Mouse (Mus musculus) urinary bladder, postnatal 36 days (tissue): Measurements from ENCODE around the gene Trim63.
A peak's percentile ranks its signal among the peaks of the same experiment; 100 is the strongest.
"Not testable (repeated sequence)": the region's sequence is repeated elsewhere in the genome, so short reads cannot be mapped to it uniquely, and the experiment has no call there.

ENCODE experiments used
- DNase-seq, 2 experiments: peaks; one replicate each; pipeline ENCODE4 v3.0.0; 2022; ENCODE audit warnings: low spot score in 2 of 2, mixed read lengths in 1 of 2

The Trim63 gene

DNA sequence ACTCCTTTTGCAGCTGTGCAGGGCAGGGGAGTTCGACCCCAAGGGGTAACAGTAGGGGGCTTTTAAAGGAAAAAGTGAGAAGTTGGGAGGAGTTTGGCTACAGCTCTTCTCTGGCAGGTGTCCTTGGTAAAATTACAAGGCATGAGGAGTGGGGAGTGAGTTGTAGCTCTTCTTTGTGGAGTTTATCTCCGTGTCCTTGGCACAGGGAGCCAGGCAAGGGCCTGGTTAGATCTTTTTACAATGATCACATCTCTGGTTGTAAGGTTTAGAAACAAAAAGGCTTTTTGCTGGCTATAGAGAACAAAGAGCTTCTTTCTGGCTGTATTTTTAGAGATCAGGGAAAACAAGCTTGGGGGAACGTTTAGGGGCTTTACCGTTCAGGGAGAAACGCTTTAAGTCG is 26.3 kb downstream of the Trim63 start:
- DNase-seq = not testable (repeated sequence)

DNA sequence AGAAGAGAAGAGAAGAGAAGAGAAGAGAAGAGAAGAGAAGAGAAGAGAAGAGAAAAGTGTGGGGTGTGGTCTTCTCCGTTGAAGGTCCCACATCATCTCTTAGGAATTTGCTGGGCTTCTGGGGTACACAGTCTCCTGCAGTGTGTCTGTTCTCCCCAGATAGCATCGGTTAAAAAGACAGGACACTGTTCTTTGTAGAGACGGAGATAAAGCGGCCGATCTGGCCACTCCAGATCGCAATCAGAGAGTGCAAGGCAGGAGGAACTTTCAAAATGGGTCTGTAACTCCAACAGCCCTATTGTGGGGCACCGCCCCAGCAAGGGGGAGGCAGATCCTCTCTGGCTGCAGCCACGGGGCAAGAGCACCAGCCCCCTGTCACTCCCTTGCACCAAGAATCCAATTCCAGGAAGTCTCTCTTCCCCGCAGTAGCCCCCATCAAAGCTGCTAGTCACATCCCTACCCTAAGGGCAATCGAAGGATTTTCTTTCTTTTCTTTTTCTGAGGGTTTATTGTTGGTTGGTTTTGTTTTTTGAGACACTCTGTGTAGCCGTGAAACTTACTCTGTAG is 27.4 kb downstream of the Trim63 start:
- DNase-seq = no peak

DNA sequence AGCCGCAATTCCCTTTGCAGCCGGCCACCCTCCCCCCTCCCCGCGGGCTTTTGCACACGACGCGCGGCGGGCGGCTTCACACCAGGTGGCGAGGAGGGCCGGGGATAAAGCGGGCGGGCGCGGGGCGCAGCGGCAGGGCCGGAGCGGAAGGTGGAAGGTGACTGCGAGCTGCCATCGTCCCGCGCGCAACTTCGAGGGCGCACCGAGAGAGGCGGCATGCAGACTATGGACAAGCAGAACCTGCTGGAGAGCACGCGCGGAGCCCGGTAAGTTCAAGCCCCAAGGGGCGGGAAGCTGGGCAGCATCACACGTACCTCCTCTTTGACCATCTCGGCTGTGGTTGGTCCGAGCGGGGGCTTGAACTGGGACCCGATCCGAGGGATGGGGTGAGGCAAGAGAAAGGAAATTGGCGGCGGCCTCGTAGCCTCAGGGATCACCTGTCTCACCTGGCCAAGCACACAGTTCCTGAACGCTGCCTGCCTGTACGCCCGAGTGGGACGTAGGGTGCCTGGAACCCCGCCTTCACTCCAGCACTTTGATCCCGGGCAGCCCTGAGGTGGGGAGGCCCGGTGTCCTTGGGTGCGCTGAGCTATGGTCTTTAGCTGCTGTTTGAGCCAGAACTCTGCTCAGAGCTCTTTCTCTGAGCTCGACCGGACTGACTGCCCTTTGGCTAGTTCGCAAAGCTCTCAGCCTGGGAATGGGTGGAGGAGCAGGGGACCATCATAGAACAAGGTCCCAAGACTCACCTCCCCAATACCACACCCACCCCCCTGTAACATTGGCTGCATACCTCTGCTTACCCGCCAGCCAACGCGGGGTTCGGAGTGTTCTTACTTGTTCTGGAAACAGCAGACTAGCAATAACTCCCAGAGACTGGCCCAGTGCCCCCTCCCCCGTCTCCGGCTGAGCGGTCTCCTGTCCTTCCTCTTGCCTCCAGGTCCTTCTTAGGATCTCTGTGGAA is 28.4 kb downstream of the Trim63 start, which contains the start of gene Slc30a2:
TSS of gene Slc30a2 (plus strand) at position 111 of the 961 bp plus-strand sequence.
- no peak for DNase-seq

GRCm38 (mm10) chr4:134344620-134345019 is 29.7 kb downstream of the Trim63 start:
- no peak for DNase-seq

GRCm38 (mm10) chr4:134345802-134346201 is 30.9 kb downstream of the Trim63 start:
- DNase-seq = no peak

DNA sequence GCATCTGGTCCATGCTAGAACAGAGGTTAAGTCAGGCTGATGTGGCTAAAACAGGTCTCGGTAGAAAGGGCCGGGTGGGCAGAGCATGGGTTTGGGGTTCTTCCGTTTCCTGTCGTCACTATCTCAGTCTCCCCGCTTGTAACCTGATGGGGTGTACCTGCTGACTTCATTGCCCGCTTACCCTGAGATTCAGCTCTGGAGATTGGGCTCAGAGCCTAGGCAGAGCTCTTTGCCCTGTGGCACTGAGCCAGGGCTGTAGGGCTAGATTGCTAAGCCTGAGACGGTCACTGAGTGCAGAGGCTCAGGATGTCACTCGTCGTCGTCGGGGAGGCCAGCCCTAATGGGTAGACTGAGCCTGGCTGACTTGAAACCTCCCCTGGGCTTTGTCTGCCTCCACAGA is 33.2 kb downstream of the Trim63 start:
- no peak for DNase-seq

GRCm38 (mm10) chr4:134348545-134348944 is 33.6 kb downstream of the Trim63 start:
- no peak for DNase-seq

DNA sequence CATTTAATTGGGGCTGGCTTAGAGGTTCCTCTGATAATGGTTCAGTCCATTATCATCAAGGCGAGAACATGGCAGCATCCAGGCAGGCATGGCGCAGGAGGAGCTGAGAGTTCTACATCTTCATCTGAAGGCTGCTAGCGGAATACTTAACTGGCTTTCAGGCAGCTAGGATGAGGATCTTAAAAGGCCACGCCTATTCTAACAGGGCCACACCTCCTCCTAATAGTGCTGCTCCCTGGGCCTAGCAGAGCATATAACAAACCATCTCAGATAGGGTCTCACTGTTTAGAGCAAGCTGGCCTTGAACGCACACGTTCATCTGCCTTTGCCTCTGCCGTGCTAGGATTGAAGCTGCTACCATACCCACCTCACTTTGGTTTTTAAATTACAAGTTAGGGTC is 34.9 kb downstream of the Trim63 start:
- no peak for DNase-seq

GRCm38 (mm10) chr4:134350641-134351040 is 35.7 kb downstream of the Trim63 start:
- no peak for DNase-seq

- DNase-seq = no peak
Measured at GRCm38 (mm10) chr4:134351329-134352260, 36.7 kb downstream of the Trim63 start.

- DNase-seq = no peak
Measured at GRCm38 (mm10) chr4:134352261-134352707, 37.4 kb downstream of the Trim63 start.

DNA sequence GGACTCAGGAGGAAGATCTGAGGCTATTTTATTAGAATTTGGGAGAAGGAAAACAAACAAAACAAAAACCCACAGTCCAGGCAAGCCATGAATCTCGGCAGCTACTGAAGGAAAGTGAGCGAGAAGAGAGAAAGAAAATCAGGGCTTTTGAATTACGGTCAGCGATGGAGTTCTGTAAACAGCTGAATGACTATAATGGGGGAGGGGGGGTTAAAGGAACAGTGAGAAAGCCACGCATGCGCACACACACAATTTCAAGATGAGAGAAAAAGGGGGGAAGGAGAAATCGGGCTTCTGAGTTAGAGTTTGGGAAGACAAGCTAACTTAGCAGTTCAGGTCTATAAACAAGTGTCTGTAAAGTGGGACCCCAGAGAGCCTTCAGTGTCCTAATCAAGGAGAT is 38.0 kb downstream of the Trim63 start:
- DNase-seq = no peak

DNA sequence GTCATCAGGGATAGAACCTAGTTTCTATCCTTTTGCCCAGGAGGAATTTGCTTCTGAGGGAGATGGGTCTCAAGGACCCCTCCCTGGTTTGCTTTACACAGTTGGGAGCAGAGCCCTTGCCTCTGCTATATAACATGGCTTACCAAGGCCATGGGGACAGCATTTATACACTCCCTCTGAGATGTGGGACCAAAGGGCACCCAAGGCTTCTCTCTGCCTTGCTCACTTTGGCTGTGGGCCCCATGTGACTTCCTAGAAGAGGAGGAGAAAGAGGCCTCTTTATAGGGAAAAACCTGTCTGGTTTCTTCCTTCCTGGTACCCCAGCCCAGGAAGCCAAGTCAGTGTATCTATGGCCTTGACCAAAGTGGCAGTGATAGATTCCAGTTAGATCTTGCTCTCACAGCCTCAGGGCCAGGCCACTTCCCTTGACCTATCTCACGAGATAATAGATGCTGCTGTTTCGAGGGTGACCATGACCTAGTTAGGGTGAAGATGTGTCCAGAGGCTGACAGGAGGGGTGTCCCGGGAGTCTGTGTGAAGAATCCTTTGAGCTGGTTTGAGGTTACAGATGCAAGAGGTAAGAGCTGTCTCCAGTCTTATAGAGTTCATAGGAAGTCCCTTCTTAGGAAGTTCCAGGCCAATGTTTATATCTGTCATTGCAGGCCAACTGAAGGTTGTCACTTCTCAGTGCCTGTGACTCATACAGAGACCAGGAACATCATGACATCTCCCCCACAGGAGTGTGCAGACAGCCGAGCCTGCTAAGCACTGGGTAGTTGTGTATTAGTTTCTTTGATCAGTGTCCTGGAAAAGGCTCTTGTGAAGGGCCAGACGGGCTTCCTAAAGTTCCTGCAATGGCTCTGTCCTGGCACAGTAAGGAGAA is 38.8 kb downstream of the Trim63 start:
- DNase-seq = no peak

GRCm38 (mm10) chr4:134355841-134356452 is 41.0 kb downstream of the Trim63 start:
- peak in 1 of 2 experiments; percentile 43 for DNase-seq

DNA sequence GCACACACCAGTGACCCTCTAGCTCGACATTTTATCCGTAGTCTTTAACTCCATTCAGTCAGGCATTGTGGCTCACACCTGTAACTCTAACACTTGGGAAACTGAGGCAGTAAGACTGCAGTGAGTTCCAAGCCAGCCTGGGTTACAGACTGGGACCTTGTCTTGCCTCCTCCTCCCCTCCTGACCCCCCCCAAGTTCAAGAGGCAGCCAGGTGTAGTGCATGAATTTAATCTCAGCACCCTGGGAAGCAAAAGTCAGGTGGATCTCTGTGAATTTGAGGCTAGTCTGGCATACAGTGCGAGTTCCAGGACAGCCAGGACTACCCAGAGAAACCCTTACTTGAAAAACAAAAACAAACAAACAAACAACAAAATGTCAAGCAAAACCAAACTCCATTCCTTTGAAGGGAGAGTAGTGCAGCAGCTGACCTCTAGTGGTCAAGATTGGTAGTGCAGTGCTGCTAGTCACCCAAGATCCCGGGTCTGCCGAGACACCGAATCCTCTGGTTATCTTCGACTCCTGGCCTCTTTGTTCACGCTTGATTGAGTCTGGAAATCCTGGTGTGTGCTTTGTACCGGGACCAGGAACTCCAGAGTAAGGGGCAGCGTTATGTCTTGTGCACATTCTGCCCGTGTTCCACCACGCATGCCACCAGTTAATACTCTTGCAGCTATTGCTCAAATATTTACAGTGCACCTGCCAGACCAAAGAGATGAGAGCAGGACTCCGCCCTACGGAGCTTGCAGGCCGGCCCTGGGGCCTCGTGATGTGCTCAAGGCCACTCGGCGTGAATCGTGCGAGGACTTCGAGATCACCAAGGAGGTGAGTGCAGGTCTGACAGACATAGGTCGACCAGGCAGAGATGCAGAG is 41.9 kb downstream of the Trim63 start:
- DNase-seq = peak; percentile 61 to 71

DNA sequence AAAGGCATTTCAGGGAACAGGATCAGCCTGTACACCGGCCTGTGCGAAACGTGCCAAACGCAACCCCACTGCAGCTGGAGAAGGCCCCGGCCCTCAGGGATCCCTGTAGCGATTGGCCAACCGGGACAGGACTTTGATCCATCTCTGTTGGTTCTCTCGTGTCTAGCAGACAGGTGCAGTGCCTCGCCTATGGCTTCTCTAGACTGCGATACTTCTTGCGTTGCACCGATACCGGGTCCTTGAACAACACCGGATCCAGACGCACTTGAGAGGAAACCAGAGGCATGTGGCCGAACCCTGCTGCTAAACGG is 42.5 kb downstream of the Trim63 start:
- DNase-seq = no peak

- peak; percentile 33 to 51 for DNase-seq
Measured at GRCm38 (mm10) chr4:134359649-134360048, 44.7 kb downstream of the Trim63 start.

GRCm38 (mm10) chr4:134361215-134361614 is 46.3 kb downstream of the Trim63 start:
- DNase-seq = no peak

DNA sequence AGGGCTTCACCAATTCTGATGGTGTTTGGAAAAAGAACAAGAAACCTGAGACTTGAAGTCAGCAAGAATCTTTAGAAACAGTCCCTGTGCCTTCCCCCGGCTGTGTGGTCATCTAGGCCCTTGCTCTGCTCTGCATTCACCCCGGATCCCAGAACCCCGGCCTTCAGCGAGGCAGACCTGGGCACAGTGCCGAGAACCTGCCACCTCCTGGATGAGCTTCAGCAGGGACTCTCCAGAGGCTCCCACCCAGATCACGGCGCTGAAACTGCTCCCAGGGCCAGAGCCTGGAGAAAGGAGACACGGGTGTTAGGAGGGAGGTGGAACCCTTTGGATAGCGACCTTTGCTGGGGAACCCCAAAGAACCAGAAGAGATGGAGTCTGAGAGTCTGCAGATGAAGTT is 47.2 kb downstream of the Trim63 start:
- no peak for DNase-seq

GRCm38 (mm10) chr4:134362586-134362985 is 47.7 kb downstream of the Trim63 start:
- no peak for DNase-seq
